Mouse (Mus musculus): ENCODE data around the gene Zfp553.

DNA sequence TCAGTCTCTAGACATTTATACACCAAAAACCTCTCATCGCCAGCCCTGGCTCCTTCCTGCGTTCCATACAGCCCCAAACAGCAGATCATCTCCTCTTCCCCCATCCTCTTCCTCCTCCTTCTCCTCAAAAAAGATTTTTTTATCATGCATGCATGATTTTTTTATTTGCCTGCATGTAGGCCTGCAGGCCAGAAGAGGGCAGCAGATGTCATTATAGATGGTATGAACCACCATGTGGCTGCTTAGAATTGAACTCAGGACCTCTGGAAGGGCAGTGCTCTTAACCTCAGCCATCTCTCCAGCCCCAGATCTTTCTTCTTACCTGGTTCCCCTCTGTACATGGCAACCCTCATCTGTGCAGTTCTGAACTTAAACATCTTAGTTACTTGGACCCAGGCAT, 19.6 kb downstream of the Zfp553 start:
- TF ChIP-seq CTCF (IDR thresholded peaks at IDR 0.05; ENCODE audit: low read depth, low read length) (peak; percentile 34; the same call in 1 of the 2 replicates), POLR2A (IDR thresholded peaks at IDR 0.05; ENCODE audit: extremely low read depth, insufficient read depth, low read length) (no peak)

Measured in liver, adult 2 months (tissue).